Mouse (Mus musculus): Measurements from ENCODE around the gene Ccl21b.
"Not testable (repeated sequence)": the region's sequence is repeated elsewhere in the genome, so short reads cannot be mapped to it uniquely, and the experiment has no call there.

Ccl21b gene

GRCm38 (mm10) chr4:42255467-42255866, at the start of gene Ccl21b:
TSS of gene Ccl21b (plus strand) at chr4:42255767.
- DNase-seq (ENCODE audit: low read depth, low spot score), result not testable (repeated sequence)

- not testable (repeated sequence) for DNase-seq (ENCODE audit: low read depth, low spot score)
These were observed 15.2 kb upstream of the Ccl21b start, which contains the start of gene Gm10600 for GRCm38 (mm10) chr4:42240339-42240738. TSS of gene Gm10600 (plus strand) at chr4:42240639.

- DNase-seq (ENCODE audit: low read depth, low spot score), result not testable (repeated sequence)
These were observed 38.4 kb downstream of the Ccl21b start, which contains the start of gene Gm21953 for GRCm38 (mm10) chr4:42293967-42294366. TSS of gene Gm21953 (plus strand) at chr4:42294267.

Data from brain, embryonic 18.5 days (tissue).